Mouse (Mus musculus) MEL (cell line): ENCODE data around the gene 4930524B15Rik. TPM values are rescaled to one million over a fixed set of nuclear protein-coding genes. Genes with fewer than 3 reads are reported as not detected.

Experiments used
- DNase-seq: peaks from one replicate; pipeline ENCODE4 v3.0.0; 2011; ENCODE audit warnings: low read depth, low spot score
- H3K27ac ChIP-seq: 2 replicates; pipeline ENCODE4 v1.5.1; 2012; ENCODE audit warnings: low read depth, mild to moderate bottlenecking, control low read depth, low read length, moderate library complexity; ENCODE audit not compliant: control insufficient read depth
- H3K27me3 ChIP-seq, 2 experiments: fragments of 150-350 bp in 1 of 2; sonication (generic) in 1 of 2; 2 replicates each; pipeline ENCODE4 v1.6.1; 2012; ENCODE audit warnings: low read length in 2 of 2, mild to moderate bottlenecking in 2 of 2, improper control_type of control experiment in 1 of 2, moderate library complexity in 1 of 2; ENCODE audit not compliant: insufficient read depth in 2 of 2, control insufficient read depth in 1 of 2
- H3K36me3 ChIP-seq, 2 experiments: 2 replicates each; pipeline ENCODE4 v1.6.1; 2012 to 2014; ENCODE audit warnings: low read length in 2 of 2, improper control_type of control experiment in 1 of 2, inconsistent platforms in 1 of 2, mild to moderate bottlenecking in 1 of 2; ENCODE audit not compliant: insufficient read depth in 2 of 2, control insufficient read depth in 1 of 2
- H3K4me1 ChIP-seq, 2 experiments: fragments of 150-350 bp in 1 of 2; sonication (generic) in 1 of 2; 2 replicates each; pipeline ENCODE4 v1.6.1; 2012; ENCODE audit warnings: low read length in 2 of 2, improper control_type of control experiment in 1 of 2, mild to moderate bottlenecking in 1 of 2; ENCODE audit not compliant: insufficient read depth in 2 of 2, control insufficient read depth in 1 of 2
- H3K4me3 ChIP-seq, 2 experiments: fragments of 150-350 bp in 1 of 2; sonication (generic) in 1 of 2; 2 replicates each; pipeline ENCODE4 v1.5.1; 2012; ENCODE audit warnings: low read depth in 2 of 2, low read length in 2 of 2, mild to moderate bottlenecking in 2 of 2, moderate library complexity in 2 of 2, control low read depth in 1 of 2, improper control_type of control experiment in 1 of 2; ENCODE audit not compliant: control insufficient read depth in 1 of 2, insufficient read depth in 1 of 2
- H3K79me2 ChIP-seq: 2 replicates; pipeline ENCODE4 v1.6.1; 2012; ENCODE audit warnings: mild to moderate bottlenecking, low read length, moderate library complexity; ENCODE audit not compliant: control insufficient read depth, poor library complexity, insufficient read depth
- H3K9ac ChIP-seq: 2 replicates; pipeline ENCODE4 v1.6.1; 2012; ENCODE audit warnings: low read depth, mild to moderate bottlenecking, control low read depth, low read length, moderate library complexity; ENCODE audit not compliant: control insufficient read depth, poor library complexity, severe bottlenecking
- H3K9me3 ChIP-seq: fragments of 150-350 bp; sonication (generic); replicated peaks from 2 replicates; pipeline ENCODE4 v1.6.1; 2012; ENCODE audit warnings: mild to moderate bottlenecking, low read length, improper control_type of control experiment, moderate library complexity; ENCODE audit not compliant: insufficient read depth
- CHD1 ChIP-seq: IDR thresholded peaks from 2 replicates; pipeline ENCODE4 v1.6.1; 2012; ENCODE audit warnings: low read depth, mild to moderate bottlenecking, inconsistent platforms, low read length, improper control_type of control experiment
- CTCF ChIP-seq, 3 experiments: IDR thresholded peaks in 2 of 3; conservative IDR thresholded peaks in 1 of 3; 2 replicates each; pipeline ENCODE4 v1.5.1; 2011 to 2012; ENCODE audit warnings: low read length in 3 of 3, low read depth in 2 of 3, mild to moderate bottlenecking in 2 of 3, improper control_type of control experiment in 1 of 3, inconsistent platforms in 1 of 3, mixed read lengths in 1 of 3, moderate library complexity in 1 of 3; ENCODE audit not compliant: control insufficient read depth in 1 of 3, insufficient read depth in 1 of 3, poor library complexity in 1 of 3, severe bottlenecking in 1 of 3
- E2F4 ChIP-seq: IDR thresholded peaks from 2 replicates; pipeline ENCODE4 v1.6.1; 2011; ENCODE audit warnings: low read depth, low read length, improper control_type of control experiment, borderline replicate concordance
- ELF1 ChIP-seq: IDR thresholded peaks from 2 replicates; pipeline ENCODE4 v1.6.1; 2014; ENCODE audit warnings: low read depth, mild to moderate bottlenecking, inconsistent platforms, low read length, improper control_type of control experiment, moderate library complexity
- ETS1 ChIP-seq: IDR thresholded peaks from 2 replicates; pipeline ENCODE4 v1.6.1; 2012; ENCODE audit warnings: low read depth, mild to moderate bottlenecking, inconsistent platforms, low read length, improper control_type of control experiment, moderate library complexity
- GABPA ChIP-seq: IDR thresholded peaks from 2 replicates; pipeline ENCODE4 v1.6.1; 2012; ENCODE audit warnings: low read depth, mild to moderate bottlenecking, inconsistent platforms, low read length, improper control_type of control experiment, moderate library complexity
- HCFC1 ChIP-seq: IDR thresholded peaks from 2 replicates; pipeline ENCODE4 v1.6.1; 2012; ENCODE audit warnings: low read depth, mild to moderate bottlenecking, inconsistent platforms, low read length, improper control_type of control experiment, moderate library complexity
- JUND ChIP-seq: IDR thresholded peaks from 2 replicates; pipeline ENCODE4 v1.6.1; 2011; ENCODE audit warnings: low read depth, mild to moderate bottlenecking, improper control_type of control experiment, low read length
- MAFK ChIP-seq: IDR thresholded peaks from 2 replicates; pipeline ENCODE4 v1.6.1; 2011; ENCODE audit warnings: low read depth, mild to moderate bottlenecking, low read length, improper control_type of control experiment, borderline replicate concordance
- MYB ChIP-seq: IDR thresholded peaks from 2 replicates; pipeline ENCODE4 v1.6.1; 2011; ENCODE audit warnings: mild to moderate bottlenecking, low read depth, low read length, improper control_type of control experiment
- MYC ChIP-seq: IDR thresholded peaks from 2 replicates; pipeline ENCODE4 v1.6.1; 2011; ENCODE audit warnings: low read depth, mild to moderate bottlenecking, low read length, improper control_type of control experiment, moderate library complexity
- POLR2A ChIP-seq, 2 experiments: IDR thresholded peaks; 2 replicates each; pipeline ENCODE4 v1.6.1; 2011 to 2012; ENCODE audit warnings: low read length in 2 of 2, mild to moderate bottlenecking in 2 of 2, control low read depth in 1 of 2, improper control_type of control experiment in 1 of 2, low read depth in 1 of 2, moderate library complexity in 1 of 2; ENCODE audit not compliant: control insufficient read depth in 1 of 2, insufficient read depth in 1 of 2, poor library complexity in 1 of 2
- POLR2AphosphoS2 ChIP-seq: IDR thresholded peaks from 2 replicates; pipeline ENCODE4 v1.6.1; 2011; ENCODE audit warnings: low read length, improper control_type of control experiment
- POLR2AphosphoS5 ChIP-seq: IDR thresholded peaks from 2 replicates; pipeline ENCODE4 v1.6.1; 2012; ENCODE audit warnings: low read depth, borderline replicate concordance, mild to moderate bottlenecking, inconsistent platforms, low read length, moderate library complexity, mixed read lengths
- RAD21 ChIP-seq: IDR thresholded peaks from 2 replicates; pipeline ENCODE4 v1.6.1; 2011; ENCODE audit warnings: mild to moderate bottlenecking, low read depth, low read length, improper control_type of control experiment
- RCOR1 ChIP-seq: IDR thresholded peaks from 2 replicates; pipeline ENCODE4 v1.6.1; 2012; ENCODE audit warnings: low read depth, mild to moderate bottlenecking, inconsistent platforms, low read length, improper control_type of control experiment
- SMC3 ChIP-seq: IDR thresholded peaks from 2 replicates; pipeline ENCODE4 v1.6.1; 2011; ENCODE audit warnings: low read depth, low read length, improper control_type of control experiment
- TBP ChIP-seq: IDR thresholded peaks from 2 replicates; pipeline ENCODE4 v1.8.0; 2011; ENCODE audit warnings: low read depth, low read length, improper control_type of control experiment
- TCF12 ChIP-seq: IDR thresholded peaks from 2 replicates; pipeline ENCODE4 v1.6.1; 2014; ENCODE audit warnings: low read depth, mild to moderate bottlenecking, inconsistent platforms, low read length, improper control_type of control experiment, moderate library complexity
- UBTF ChIP-seq: IDR thresholded peaks from 2 replicates; pipeline ENCODE4 v1.6.1; 2012; ENCODE audit warnings: low read depth, mild to moderate bottlenecking, inconsistent platforms, low read length, improper control_type of control experiment, moderate library complexity, borderline replicate concordance; ENCODE audit not compliant: insufficient read depth
- USF1 ChIP-seq: IDR thresholded peaks from 2 replicates; pipeline ENCODE4 v1.6.1; 2014; ENCODE audit warnings: low read depth, mild to moderate bottlenecking, inconsistent platforms, low read length, improper control_type of control experiment, moderate library complexity
- polyA plus RNA-seq, 2 experiments: library from polyadenylated mRNA; stranded (reverse) in 1 of 2; unstranded in 1 of 2; fragments of >175 nt in 1 of 2; fragments of >200 nt in 1 of 2; gene quantifications; 2 replicates each; pipeline versions ENCODE4 v1.2.1 to v1.2.4; 2012; ENCODE audit warnings: low replicate concordance in 2 of 2, low read depth in 1 of 2; ENCODE audit not compliant: insufficient read length in 2 of 2, insufficient read depth in 1 of 2, missing spikeins in 1 of 2
- total RNA-seq: library from RNA; depleted of rRNA; stranded (reverse); fragments of 300-350 nt; gene quantifications from 2 replicates; pipeline ENCODE4 v1.2.3, GENCODE M21; 2012

The 4930524B15Rik gene
- total and polyA plus RNA-seq, 3 experiments: 0.03 TPM; not detected in 2

- Histone ChIP-seq H3K4me3 (no peak overlapping the region), H3K27ac (no peak overlapping the region), H3K9ac (no peak overlapping the region), H3K27me3 (peaks cover 0 to 1% of the 10 kb centered on the region in 2 experiments; a peak in 2 of 4 replicates), H3K4me1 (peaks cover 0 to 3% of the 10 kb centered on the region in 2 experiments; a peak in 1 of 4 replicates), H3K79me2 (no peaks in the 10 kb centered on the region), H3K9me3 (no peaks in the 10 kb centered on the region), H3K36me3 (no peaks in the 10 kb centered on the region)
- DNase-seq: no peak
- no peak for TF ChIP-seq MYB
- TF ChIP-seq POLR2AphosphoS2: no peak
- no peak for TF ChIP-seq ELF1
- no peak for TF ChIP-seq RCOR1
- no peak for TF ChIP-seq ETS1
- TF ChIP-seq POLR2AphosphoS5: no peak
- TF ChIP-seq UBTF: no peak
- no peak for TF ChIP-seq USF1
- no peak for TF ChIP-seq CHD1
- TF ChIP-seq GABPA: no peak
- no peak for TF ChIP-seq RAD21
- TF ChIP-seq SMC3: no peak
- no peak for TF ChIP-seq TCF12
- TF ChIP-seq JUND: no peak
- no peak for TF ChIP-seq HCFC1
- TF ChIP-seq CTCF (IDR thresholded peaks at IDR 0.05 in 2 of 3, conservative IDR thresholded peaks at IDR 0.05 in 1 of 3; ENCODE audit: control insufficient read depth in 1 of 3, insufficient read depth in 1 of 3, low read depth in 2 of 3, low read length in 3 of 3, poor library complexity in 1 of 3, severe bottlenecking in 1 of 3): no peak
- no peak for TF ChIP-seq MAFK
- TF ChIP-seq E2F4: no peak
- TF ChIP-seq POLR2A (IDR thresholded peaks at IDR 0.05; ENCODE audit: control insufficient read depth in 1 of 2, insufficient read depth in 1 of 2, low read depth in 1 of 2, low read length in 2 of 2, poor library complexity in 1 of 2): no peak
Measured at GRCm38 (mm10) chr11:32026634-32027033, 61.2 kb downstream of the 4930524B15Rik start.

- Histone ChIP-seq H3K79me2 (no peaks in the 10 kb centered on the region), H3K9me3 (no peaks in the 10 kb centered on the region), H3K36me3 (no peaks in the 10 kb centered on the region), H3K4me1 (peaks cover 0 to 3% of the 10 kb centered on the region in 2 experiments; a peak in 1 of 4 replicates), H3K27me3 (peaks cover 0 to 1% of the 10 kb centered on the region in 2 experiments; a peak in 2 of 4 replicates), H3K9ac (no peak overlapping the region), H3K27ac (no peak overlapping the region), H3K4me3 (no peak overlapping the region)
- no peak for TF ChIP-seq MYC
- TF ChIP-seq POLR2A (IDR thresholded peaks at IDR 0.05; ENCODE audit: control insufficient read depth in 1 of 2, insufficient read depth in 1 of 2, low read depth in 1 of 2, low read length in 2 of 2, poor library complexity in 1 of 2): no peak
- no peak for TF ChIP-seq TBP
- peak; percentile 14 for DNase-seq
Measured at GRCm38 (mm10) chr11:32027474-32028342, 62.3 kb downstream of the 4930524B15Rik start.
